Mouse (Mus musculus) kidney, adult 2 months (tissue): ENCODE results near the gene Spty2d1.

Source experiments
- CTCF ChIP-seq: fragments of 200-500 bp; conservative IDR thresholded peaks from 2 replicates; pipeline ENCODE4 v1.5.1; 2011; ENCODE audit warnings: low read depth, mild to moderate bottlenecking, control low read depth, low read length, moderate library complexity, mixed read lengths; ENCODE audit not compliant: insufficient read depth, insufficient read length
- POLR2A ChIP-seq: fragments of 200-500 bp; IDR thresholded peaks from one replicate; pipeline ENCODE4 v1.6.1; 2011; ENCODE audit warnings: low read depth, low read length, control low read depth

- TF ChIP-seq POLR2A (no peak), CTCF (no peak)
These were observed 33.6 kb downstream of the Spty2d1 start for GRCm38 (mm10) chr7:46974648-46975047.
